Mouse (Mus musculus): Measurements from ENCODE around the gene Exoc5. TPM values are rescaled to one million over a fixed set of nuclear protein-coding genes. Genes with fewer than 3 reads are reported as not detected.
A peak's percentile ranks its signal among the peaks of the same experiment; 100 is the strongest.

Exoc5 gene
- polyA plus RNA-seq, 1 experiment from 2014 or later: 80.3 TPM

DNA sequence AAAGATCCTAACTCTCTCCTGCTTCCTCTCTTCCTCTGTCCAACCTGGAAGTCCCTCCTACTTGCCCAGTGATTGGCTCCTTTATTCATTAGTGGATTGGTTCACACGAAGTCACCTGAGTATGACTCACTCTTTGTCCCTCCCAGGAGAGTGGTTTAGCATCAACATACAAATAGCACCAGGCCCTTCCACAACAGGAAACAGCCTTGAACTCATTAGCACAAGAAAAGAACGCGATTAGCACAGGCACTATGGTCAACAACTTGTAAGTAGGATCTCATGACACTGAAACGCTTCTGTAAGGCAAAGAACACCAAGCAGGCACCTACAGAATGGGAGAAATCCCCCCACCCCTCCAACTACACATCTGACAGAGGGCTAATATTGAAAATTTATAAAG, 67.7 kb downstream of the Exoc5 start:
- Histone ChIP-seq H3K9me3 (no peaks in the 10 kb centered on the region), H3K27me3 (no peaks in the 10 kb centered on the region), H3K27ac (no peak overlapping the region), H3K4me1 (replicated peaks) (no peaks in the 10 kb centered on the region), H3K36me3 (no peaks in the 10 kb centered on the region), H3K9ac (replicated peaks) (no peak overlapping the region), H3K4me3 (replicated peaks) (no peak overlapping the region), H3K4me2 (replicated peaks) (no peak overlapping the region)
- ATAC-seq: no peak
- 44% methylated on average over 4 of the region's 4 CpGs for WGBS

DNA sequence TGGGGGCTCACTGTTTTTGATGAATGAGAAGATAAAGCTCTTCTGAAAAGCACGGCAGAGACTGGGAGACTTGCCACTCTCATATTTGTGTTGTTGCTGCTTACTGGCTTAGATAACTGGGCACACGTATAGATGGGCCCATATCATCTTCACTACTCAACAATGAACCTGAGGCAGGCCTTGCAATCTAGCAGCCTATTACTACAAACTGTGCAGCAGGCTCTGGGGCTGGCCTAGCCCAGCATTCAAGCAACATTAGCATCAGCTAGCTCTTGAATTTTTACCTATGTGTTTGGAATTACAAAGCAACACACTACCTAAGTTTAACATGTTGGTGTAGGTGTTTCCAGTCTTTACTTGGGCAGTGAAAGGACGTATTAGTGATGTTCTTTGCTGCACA, 72.6 kb downstream of the Exoc5 start:
- H3K27me3 ChIP-seq: no peaks in the 10 kb centered on the region
- ATAC-seq: no peak
- no peak overlapping the region for H3K9ac ChIP-seq (replicated peaks)
- no peak overlapping the region for H3K27ac ChIP-seq
- WGBS: 79% methylated on average over 3 of the region's 3 CpGs
- no peak overlapping the region for H3K4me3 ChIP-seq (replicated peaks)
- H3K9me3 ChIP-seq: no peaks in the 10 kb centered on the region
- H3K4me1 ChIP-seq (replicated peaks): peaks cover 27% of the 10 kb centered on the region
- H3K4me2 ChIP-seq (replicated peaks): no peak overlapping the region
- no peaks in the 10 kb centered on the region for H3K36me3 ChIP-seq

DNA sequence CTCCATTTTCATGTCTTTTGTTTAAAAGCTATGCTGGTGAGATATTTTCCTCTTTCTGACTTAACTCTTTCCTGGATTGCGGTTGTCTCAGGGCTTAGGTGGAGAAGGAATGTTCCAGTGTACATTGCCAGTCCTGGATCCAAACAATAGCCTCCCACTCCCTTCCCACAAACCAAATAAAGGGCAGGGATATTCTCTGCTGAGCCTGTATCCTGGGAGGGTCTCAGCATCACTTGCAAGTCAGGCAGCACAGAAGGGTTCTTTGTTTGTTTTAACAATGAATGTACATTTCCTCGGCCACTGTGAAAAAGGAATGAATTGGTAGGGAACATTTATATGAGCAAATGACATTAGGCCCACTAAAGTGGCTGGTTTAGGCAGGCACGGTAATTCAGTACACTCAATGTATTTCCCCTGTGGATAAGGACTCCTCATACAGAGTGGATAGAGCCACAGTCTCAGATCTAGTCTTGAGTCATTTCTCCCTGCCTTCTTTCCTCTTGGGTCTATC, 74.3 kb downstream of the Exoc5 start:
- Histone ChIP-seq H3K27ac (peak overlapping the region; percentile 65), H3K4me2 (replicated peaks) (no peak overlapping the region), H3K9ac (replicated peaks) (no peak overlapping the region), H3K9me3 (no peaks in the 10 kb centered on the region), H3K36me3 (no peaks in the 10 kb centered on the region), H3K4me1 (replicated peaks) (peaks cover 28% of the 10 kb centered on the region), H3K4me3 (replicated peaks) (no peak overlapping the region), H3K27me3 (peaks cover 5% of the 10 kb centered on the region; the same call in 1 of the 2 replicates)
- ATAC-seq: no peak
- WGBS: 4% methylated on average over 3 of the region's 3 CpGs

DNA sequence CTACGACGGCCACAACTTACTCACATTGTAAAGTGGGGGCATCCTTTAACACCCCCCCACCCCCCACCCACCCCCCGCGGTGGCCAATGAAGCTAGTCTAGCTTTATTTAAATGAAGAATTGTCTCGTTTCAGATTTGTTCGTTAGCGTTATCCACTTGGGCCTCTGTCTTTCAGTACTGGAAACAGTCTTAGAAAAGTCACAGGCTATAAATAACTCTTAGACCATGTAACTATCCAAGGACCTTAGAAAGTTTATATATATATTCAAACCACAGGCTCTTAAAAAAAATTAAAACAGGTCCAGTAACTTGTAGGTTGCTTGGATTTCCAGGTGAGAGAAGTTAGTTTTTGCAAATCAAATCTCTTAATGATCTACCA, 75.3 kb downstream of the Exoc5 start:
- H3K4me2 ChIP-seq (replicated peaks): peak overlapping the region; percentile 52
- peak overlapping the region; percentile 76 for H3K27ac ChIP-seq
- H3K9ac ChIP-seq (replicated peaks): peak overlapping the region; percentile 56; the same call in 1 of the 2 replicates
- H3K9me3 ChIP-seq: no peaks in the 10 kb centered on the region
- ATAC-seq: peak; percentile 37
- no peaks in the 10 kb centered on the region for H3K36me3 ChIP-seq
- 1% methylated on average over 7 of the region's 7 CpGs for WGBS
- peaks cover 32% of the 10 kb centered on the region for H3K4me1 ChIP-seq (replicated peaks)
- H3K27me3 ChIP-seq: peaks cover 5% of the 10 kb centered on the region; the same call in 1 of the 2 replicates
- H3K4me3 ChIP-seq (replicated peaks): peak overlapping the region; percentile 23; the same call in 1 of the 2 replicates

DNA sequence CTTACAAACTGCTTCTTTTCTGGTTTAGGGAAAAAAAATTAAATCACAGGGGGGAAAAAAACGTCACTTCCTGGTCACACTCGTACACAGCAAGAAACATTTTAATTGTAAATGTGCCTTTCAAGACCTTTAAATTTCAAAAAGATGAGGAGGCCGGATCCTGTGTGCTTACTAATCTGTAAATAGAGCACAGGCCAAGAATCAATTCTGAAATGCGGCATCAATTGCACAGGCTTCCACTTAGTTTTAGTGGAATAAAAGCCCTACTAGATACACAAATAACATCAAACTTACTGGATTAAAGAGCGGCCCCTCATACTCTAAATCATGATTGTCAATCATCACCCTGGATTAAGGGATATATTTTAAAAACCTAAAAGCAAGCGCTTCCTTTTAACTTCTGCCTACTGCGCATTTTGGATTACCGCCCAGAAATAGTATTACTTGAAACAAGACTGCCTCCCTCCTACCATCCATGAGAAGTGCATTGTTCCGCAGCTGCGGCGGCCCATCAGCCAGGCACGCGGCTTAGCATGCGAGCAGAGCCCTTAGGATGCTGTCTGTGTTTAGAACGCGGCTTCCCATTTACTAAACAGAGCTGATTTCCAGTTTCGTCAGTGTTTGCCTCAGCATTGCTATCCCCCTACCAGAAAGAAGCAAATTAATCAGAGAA, 75.8 kb downstream of the Exoc5 start:
- peaks cover 32% of the 10 kb centered on the region for H3K4me1 ChIP-seq (replicated peaks)
- H3K4me2 ChIP-seq (replicated peaks): peak overlapping the region; percentile 52
- peak overlapping the region; percentile 76 for H3K27ac ChIP-seq
- peaks cover 5% of the 10 kb centered on the region; the same call in 1 of the 2 replicates for H3K27me3 ChIP-seq
- 3% methylated on average over 17 of the region's 17 CpGs for WGBS
- ATAC-seq: peak; percentile 95
- H3K4me3 ChIP-seq (replicated peaks): peak overlapping the region; percentile 23
- H3K9me3 ChIP-seq: no peaks in the 10 kb centered on the region
- H3K36me3 ChIP-seq: no peaks in the 10 kb centered on the region
- H3K9ac ChIP-seq (replicated peaks): peak overlapping the region; percentile 56; the same call in 1 of the 2 replicates

DNA sequence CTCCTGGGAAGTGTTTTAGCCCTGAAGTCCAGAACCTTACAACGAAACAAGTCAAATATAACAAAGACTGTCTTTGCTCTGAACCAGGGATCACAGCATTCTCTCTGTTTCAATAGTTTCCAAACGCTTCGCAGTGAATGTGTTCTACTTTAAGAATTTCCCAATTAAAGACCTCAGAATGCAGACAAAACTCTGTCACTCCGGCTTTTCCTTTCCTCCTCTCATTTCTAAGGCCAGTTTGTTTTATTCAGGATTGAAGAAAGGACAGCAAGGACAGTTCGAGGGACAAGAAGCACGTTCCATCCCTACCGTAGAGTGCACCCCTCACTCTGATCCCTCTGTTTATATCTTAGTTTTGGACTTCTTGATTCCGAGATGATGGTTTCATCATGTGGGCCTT, 76.6 kb downstream of the Exoc5 start:
- Histone ChIP-seq H3K4me3 (replicated peaks) (no peak overlapping the region), H3K36me3 (no peaks in the 10 kb centered on the region), H3K9ac (replicated peaks) (peak overlapping the region; percentile 36; the same call in 1 of the 2 replicates), H3K4me2 (replicated peaks) (peak overlapping the region; percentile 52), H3K4me1 (replicated peaks) (peaks cover 32% of the 10 kb centered on the region), H3K27me3 (peaks cover 5% of the 10 kb centered on the region; the same call in 1 of the 2 replicates), H3K9me3 (no peaks in the 10 kb centered on the region), H3K27ac (peak overlapping the region; percentile 58; the same call in 1 of the 2 replicates)
- 30% methylated on average over 8 of the region's 8 CpGs for WGBS
- no peak for ATAC-seq

DNA sequence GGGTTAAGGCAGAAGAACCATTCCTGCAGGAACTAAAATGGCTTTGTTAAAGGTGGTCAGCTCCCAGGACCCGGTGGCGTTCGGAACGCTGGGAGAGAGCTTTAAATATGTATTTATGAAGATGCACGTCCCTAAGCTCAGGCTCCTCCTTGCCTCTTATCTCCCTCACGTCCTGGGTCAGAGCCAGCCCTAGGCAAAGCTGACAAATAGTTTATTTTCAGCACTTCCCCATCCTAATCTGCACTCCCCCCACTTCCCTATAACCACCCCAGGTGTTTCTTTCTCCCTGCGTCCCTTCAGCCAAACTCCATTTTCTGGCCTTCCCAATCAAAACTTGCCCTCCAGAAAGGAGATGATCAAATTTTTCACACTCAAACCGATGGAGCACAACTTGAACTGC, 80.2 kb downstream of the Exoc5 start:
- H3K4me3 ChIP-seq (replicated peaks): no peak overlapping the region
- H3K9ac ChIP-seq (replicated peaks): no peak overlapping the region
- H3K4me1 ChIP-seq (replicated peaks): peaks cover 19% of the 10 kb centered on the region
- no peak for ATAC-seq
- H3K4me2 ChIP-seq (replicated peaks): no peak overlapping the region
- H3K36me3 ChIP-seq: no peaks in the 10 kb centered on the region
- H3K27ac ChIP-seq: no peak overlapping the region
- WGBS: 65% methylated on average over 8 of the region's 8 CpGs
- H3K27me3 ChIP-seq: peaks cover 5% of the 10 kb centered on the region; the same call in 1 of the 2 replicates
- H3K9me3 ChIP-seq: no peaks in the 10 kb centered on the region

DNA sequence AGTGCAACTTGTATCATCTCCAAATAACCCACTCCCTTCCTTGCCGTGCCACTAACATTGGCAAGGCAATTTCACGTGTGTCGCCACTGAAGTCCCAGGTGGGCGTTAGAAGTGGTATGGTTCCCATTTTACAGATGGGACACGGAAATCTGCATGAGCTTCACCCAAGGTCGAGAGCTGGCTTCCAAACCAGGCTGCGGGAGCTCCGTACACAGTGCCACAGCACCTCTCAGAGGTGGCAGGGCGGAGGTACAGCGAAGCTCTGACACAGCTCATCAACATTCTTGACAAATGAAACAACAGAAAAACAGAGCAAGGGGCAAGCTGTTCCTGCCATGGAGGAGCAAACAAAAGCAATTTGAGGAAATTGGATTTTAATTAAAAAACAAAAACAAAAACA, 80.8 kb downstream of the Exoc5 start:
- WGBS: 41% methylated on average over 10 of the region's 10 CpGs
- H3K4me3 ChIP-seq (replicated peaks): no peak overlapping the region
- H3K9me3 ChIP-seq: no peaks in the 10 kb centered on the region
- peaks cover 16% of the 10 kb centered on the region for H3K4me1 ChIP-seq (replicated peaks)
- H3K27me3 ChIP-seq: peaks cover 5% of the 10 kb centered on the region; the same call in 1 of the 2 replicates
- H3K4me2 ChIP-seq (replicated peaks): no peak overlapping the region
- H3K9ac ChIP-seq (replicated peaks): no peak overlapping the region
- H3K27ac ChIP-seq: no peak overlapping the region
- peak; percentile 72; the same call in 1 of the 2 replicates for ATAC-seq
- H3K36me3 ChIP-seq: no peaks in the 10 kb centered on the region

DNA sequence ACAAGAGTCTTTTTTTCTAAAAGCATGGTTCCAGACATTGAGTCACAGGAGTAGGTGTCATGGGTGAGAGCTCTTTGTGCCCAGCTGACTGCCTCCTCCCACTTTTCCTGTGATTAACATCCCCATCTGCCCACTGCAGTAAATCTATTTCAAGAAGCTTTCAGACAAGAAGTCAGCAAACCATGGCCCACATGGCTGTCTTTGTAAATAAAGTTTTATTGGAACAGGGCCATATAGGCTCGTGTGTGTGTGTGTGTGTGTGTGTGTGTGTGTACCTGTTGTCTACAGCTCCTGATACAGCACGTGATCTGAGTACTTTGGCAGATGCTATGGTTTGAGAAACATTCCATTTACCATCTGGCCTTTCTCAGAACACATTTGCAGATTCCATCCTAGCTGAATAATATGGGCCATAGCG, 87.5 kb downstream of the Exoc5 start:
- Histone ChIP-seq H3K4me1 (replicated peaks) (no peaks in the 10 kb centered on the region), H3K27me3 (no peaks in the 10 kb centered on the region), H3K9ac (replicated peaks) (no peak overlapping the region), H3K9me3 (no peaks in the 10 kb centered on the region), H3K4me3 (replicated peaks) (no peak overlapping the region), H3K36me3 (no peaks in the 10 kb centered on the region), H3K4me2 (replicated peaks) (no peak overlapping the region), H3K27ac (no peak overlapping the region)
- no peak for ATAC-seq
- WGBS: 69% methylated on average over 3 of the region's 3 CpGs

DNA sequence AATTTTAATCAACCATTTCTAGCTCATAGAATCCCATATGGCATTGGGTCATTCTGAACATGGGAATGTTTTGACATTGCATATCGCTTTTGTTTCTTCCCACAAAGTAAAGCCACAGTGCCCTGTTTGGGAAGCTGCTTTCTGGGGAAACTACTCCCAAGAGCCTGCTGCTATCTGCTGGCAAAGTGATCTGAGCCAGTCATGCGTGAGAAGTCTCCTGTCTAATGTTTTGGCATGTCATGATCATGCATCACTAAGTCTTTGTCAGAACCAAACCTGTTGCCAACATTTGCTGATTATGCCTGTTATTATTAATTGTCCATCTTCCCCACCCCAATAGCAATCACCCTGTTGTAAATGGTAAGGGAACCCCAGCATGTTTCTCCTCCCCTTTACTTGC, 94.9 kb downstream of the Exoc5 start:
- H3K4me3 ChIP-seq (replicated peaks): no peak overlapping the region
- H3K9ac ChIP-seq (replicated peaks): no peak overlapping the region
- no peaks in the 10 kb centered on the region for H3K27me3 ChIP-seq
- 86% methylated on average over 2 of the region's 2 CpGs for WGBS
- H3K27ac ChIP-seq: no peak overlapping the region
- no peaks in the 10 kb centered on the region for H3K9me3 ChIP-seq
- no peak for ATAC-seq
- H3K4me1 ChIP-seq (replicated peaks): no peaks in the 10 kb centered on the region
- no peak overlapping the region for H3K4me2 ChIP-seq (replicated peaks)
- no peaks in the 10 kb centered on the region for H3K36me3 ChIP-seq

DNA sequence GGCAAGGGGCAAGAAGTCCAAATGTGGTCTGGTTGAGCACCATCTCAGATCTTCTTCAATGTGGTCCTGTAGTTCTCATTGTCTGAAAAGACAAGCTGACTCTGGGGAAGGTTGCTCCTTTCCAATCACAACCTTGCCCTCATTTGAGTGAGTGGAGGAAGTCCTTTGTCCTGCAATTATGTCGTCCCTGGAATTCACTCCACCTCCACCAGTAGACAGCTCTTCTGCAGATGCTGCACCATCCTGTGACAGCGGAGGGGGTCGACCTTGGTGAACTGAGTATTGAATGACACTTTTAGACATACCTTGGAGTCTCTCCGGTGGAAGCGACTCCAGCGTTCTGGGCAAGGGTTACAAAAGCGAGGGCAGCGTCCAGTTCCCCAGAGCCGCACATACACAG, 97.8 kb downstream of the Exoc5 start:
- H3K9ac ChIP-seq (replicated peaks): no peak overlapping the region
- H3K27me3 ChIP-seq: no peaks in the 10 kb centered on the region
- H3K4me2 ChIP-seq (replicated peaks): no peak overlapping the region
- H3K27ac ChIP-seq: no peak overlapping the region
- no peaks in the 10 kb centered on the region for H3K36me3 ChIP-seq
- H3K4me3 ChIP-seq (replicated peaks): no peak overlapping the region
- no peaks in the 10 kb centered on the region for H3K9me3 ChIP-seq
- 89% methylated on average over 9 of the region's 9 CpGs for WGBS
- ATAC-seq: no peak
- H3K4me1 ChIP-seq (replicated peaks): no peaks in the 10 kb centered on the region

Data from midbrain, embryonic 13.5 days (tissue).